Mouse (Mus musculus) gastrocnemius, adult 18-20 months (tissue): ENCODE measurements at regions not wholly inside any gene's neighbourhood (a gene's known extent, or its start where the extent isn't known, plus 50 kb on each side); places are given as distances from the start of the nearest gene placed in this dataset.

Source experiments
- DNase-seq: peaks from one replicate; pipeline ENCODE4 v3.0.0; 2021; ENCODE audit warnings: low spot score

- no peak for DNase-seq
Observed at GRCm38 (mm10) chr3:136993473-136993872, 323.5 kb downstream of the Ppp3ca start.

DNA sequence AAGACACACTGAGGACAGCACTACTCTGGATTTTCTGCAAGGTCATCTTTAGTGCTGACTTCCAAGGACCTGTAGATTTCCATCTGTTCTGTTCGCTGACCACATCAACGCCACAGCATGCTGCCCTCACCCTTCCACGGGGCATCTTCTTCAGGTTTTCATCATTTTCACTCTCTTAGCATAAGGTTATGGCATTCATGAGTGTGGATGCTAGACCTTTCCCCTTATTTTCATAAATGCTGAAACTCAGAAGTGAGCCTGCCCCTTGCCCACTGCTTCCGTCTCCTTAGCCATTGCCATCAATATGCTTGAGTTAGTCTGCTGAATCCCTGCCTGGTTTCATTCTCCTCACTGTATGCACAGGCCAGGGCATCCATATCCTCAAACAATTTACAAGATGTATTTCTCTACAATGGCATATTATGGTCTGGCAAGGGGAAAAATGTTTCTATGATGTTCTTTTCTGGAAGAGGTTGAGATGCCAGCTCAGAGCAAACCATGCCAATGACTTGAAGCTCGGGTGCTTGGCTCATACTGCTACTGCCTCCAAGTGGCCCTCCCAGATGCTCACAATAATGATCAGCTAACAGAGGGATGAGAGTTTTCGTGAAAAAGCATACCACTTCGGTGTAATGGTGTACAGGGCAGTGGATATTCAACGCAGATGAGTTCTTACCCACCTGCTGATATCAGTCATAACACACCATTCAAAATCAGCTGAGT is 324.6 kb downstream of the Ppp3ca start:
- no peak for DNase-seq

DNA sequence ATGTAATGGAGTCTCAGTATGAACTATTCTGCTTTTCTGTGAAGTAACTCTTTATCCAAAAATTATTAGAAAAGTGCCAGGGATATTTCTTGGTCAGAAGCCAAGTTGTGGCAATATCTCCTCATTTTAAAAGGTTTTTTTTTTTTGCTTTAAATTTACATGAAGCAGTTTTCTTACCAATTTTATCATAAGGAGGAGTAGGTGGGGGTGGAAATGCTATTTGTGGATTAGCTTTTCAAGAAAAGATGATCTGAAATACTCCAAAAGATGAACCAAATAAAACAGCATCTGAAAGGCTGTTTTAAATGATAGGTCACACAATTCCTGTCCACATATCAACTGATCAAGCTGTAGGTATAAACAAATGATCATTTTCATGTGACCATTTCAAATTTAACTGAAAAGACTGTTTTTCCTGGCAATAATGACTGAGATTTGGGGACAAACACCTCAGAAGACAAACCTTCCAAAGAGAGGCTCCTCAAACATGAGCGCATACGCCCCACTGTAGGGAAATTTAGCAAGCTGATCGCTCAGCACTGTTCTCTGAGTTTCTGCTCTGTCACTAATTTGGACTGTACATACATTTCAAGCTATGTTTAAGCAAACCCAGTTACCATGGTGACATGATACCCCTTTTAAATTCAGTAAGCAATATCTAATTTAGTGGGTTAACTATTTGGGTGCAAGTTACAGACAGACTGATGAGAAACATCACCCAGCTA is 325.8 kb downstream of the Ppp3ca start:
- DNase-seq: no peak

DNA sequence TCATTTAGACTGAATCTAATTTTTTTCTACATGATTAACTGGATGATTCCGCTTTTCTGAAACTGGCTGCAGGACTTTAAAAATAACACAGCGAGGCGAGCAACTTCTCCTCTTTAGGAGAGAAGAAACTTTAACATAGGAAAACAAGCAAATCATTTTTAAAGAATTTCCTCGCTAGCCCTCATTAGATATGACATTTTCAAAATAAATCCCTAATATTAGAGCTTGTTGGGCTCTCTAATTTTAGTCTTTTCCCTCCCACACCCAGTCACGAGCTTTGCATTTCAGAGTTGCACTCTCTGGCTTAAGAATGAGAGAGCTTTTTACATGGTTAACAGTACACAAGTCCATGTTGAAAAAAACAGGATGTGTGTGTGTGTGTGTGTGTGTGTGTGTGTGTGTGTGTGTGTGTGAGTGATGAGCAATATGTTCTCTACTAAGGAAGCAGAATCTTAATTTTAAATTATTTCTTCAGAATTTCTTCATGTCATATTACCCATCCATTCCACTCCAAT is 326.5 kb downstream of the Ppp3ca start:
- DNase-seq: no peak

GRCm38 (mm10) chr3:137011551-137011950 is 329.3 kb upstream of the Emcn start:
- no peak for DNase-seq

DNA sequence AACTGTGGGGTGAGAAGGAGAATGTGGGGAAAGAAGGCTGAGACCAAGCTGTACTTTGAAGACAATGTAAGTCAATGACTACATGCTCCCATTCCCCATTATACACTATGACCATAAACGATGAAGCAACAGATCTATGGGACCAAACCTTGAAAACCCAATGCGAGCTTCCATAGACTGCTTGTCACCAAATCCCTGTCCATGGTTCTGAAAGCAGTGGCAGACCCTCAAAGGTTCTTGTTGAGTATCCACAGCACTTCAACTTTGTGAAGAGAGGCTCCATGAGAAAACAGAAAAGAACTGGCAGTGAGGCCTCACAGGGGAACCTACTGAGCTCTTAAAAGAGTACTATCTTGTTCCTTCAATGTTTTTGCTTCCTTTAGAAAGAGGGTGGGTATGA is 326.2 kb upstream of the Emcn start:
- DNase-seq: no peak

DNA sequence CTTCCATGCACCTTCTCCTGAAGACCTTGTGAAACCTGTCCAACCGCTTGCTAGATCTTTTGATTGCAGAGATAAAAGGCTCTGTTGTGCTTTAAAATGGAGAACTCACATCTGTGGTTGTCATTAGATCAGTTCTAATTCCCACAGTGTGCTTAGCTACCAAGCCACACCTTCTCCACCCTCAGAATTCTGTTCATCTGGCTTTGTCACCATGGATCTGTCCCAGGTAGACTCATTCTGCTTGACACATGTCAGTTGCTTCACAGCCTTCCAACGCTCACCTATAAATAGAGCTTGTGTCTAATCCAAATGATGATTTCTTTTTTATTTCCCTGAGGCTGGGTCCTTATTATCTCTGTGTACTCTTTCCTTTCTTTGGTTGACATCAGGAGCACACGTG is 325.7 kb upstream of the Emcn start:
- no peak for DNase-seq

DNA sequence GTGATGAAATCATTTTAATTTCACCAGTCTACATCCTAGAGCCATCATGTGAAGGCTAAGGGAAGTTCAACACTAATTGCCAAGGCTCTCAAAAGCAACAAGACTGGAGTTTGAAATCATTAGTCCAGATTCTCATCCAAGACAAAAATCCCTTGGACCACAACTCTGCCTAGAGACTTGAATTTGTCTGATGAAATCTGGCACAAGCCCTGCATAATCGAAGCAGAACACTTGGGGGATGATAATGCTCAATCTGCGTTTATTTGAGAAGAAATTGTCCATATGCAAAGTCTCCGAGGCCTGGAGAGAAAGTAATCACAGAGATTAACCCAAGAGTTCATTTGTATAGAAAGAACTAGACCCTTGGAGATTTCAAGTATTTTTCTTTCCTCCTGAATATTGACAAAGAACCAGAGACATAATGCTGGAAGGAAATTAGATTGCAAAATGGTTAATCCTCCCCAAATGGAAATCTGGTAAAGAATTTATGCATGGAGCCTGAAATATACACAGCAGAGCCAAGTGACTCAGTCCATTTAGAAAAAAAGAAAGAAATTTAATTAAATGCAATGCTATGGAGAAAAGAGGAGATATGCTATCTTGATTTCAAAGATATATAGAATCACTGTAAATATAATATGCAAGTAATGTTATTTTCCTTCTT is 320.8 kb upstream of the Emcn start:
- DNase-seq: no peak

GRCm38 (mm10) chr3:137029546-137029945 is 311.3 kb upstream of the Emcn start:
- no peak for DNase-seq

DNA sequence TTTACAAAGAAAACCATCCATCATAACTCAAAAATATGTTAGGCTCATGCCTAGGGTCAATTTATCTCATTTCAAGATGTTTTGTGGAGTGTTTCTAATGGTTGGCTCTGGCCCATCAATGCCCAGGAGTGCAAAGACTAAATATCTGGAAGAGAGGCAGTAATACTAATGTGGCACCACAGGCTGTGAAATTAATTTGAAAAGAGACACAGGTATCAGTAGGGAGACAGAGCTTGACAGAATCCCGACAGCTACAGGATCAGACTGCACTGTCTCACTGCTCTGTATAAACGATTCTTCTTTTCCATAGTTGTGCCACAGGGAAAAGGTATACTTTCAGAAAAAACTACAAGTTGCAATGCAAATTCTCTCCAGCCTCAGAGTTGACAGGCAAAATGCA is 308.1 kb upstream of the Emcn start:
- no peak for DNase-seq

DNA sequence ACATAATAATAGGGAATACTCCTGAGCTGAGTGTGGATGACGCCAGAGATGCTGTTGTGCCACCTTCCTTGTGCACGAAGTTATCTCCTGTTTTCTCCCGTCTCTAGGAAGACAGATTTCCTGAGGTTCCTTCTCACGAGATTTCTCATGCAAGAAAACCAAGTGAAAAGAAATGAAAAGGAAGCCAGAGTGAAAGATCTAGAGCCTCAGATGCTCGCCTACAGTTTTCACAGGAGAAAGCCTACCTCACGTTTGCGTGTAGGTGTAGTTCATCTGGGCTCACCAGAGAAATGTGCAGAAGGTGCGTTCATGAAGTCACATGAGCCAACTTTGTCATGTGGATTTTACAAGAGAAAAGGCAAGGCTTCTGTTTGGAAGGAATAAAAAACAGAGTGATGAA is 301.2 kb upstream of the Emcn start:
- no peak for DNase-seq

DNA sequence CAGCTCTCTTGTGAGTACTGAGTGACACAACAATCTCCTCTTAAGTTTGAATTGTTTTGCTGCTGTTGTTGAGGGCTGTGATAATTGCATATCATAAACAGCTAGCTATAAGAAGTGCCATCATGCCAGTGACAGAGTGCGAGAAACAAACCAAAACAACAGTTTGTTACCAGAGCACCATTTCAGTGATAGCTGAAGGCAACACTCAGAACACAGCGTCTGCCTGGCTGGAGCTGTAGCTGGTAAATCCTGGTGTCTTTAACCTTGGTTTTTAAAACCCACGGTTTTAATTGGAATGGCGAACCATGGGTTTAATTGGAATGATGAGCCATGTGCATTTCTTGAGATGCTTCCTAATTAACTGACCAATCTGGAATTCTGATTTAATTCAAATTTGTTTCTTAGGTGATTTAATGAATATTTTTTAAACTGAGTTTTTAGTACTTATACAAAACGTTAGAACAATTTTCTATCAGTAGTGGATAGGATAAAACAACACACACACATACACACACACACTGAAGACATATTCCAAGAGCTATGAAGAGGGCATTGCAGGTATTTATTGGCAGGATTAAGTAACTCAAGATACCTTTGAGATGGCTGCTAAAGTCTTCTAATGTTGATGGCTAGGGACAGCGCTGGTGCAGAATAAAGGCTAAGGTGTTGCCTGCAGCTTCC is 284.2 kb upstream of the Emcn start:
- DNase-seq: no peak

- no peak for DNase-seq
Observed at GRCm38 (mm10) chr3:137057225-137057910, 283.5 kb upstream of the Emcn start.

- no peak for DNase-seq
Observed at GRCm38 (mm10) chr3:137057911-137058260, 283.0 kb upstream of the Emcn start.

GRCm38 (mm10) chr3:137062067-137062466 is 278.8 kb upstream of the Emcn start:
- no peak for DNase-seq

DNA sequence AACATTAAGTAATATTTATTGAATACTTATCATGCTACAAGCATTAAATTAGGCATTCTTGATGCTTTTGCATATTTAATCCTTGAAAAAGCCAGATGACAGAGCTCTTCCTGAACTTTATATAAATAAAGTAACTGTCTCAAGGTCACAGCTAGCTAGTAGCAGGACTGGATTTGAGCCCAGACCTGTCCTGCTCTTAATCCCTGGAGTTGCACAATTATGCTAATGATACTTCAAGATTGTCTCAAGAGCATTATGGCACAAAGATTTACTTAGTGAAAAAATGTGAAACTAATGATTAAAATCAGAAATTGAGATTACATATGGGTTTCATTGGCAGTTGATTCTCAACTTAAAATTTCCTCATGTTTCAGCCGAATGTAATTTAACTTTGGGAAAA is 273.5 kb upstream of the Emcn start:
- peak; percentile 1 for DNase-seq

- DNase-seq: no peak
Observed at GRCm38 (mm10) chr3:137069334-137069733, 271.5 kb upstream of the Emcn start.

- DNase-seq: no peak
Observed at GRCm38 (mm10) chr3:137077718-137078599, 262.9 kb upstream of the Emcn start.

DNA sequence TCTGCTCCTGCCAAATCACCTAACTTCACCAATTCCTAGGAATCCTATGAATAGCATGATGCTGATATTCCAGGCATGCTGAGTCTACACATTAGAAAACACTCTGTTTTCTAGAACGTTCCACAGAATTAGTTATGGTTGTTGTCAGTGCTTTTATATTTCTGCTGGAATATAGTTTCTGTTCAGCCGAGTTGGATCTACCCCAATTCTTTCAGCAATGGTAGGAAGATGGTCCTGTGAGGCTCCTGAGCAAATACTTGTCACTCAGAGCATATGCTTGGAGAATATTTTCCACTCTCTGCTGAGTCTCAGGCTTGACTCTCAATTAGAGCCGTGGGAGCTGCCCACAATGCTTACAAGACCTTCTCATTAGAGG is 262.3 kb upstream of the Emcn start:
- DNase-seq: no peak

GRCm38 (mm10) chr3:137086896-137087295 is 254.0 kb upstream of the Emcn start:
- DNase-seq: no peak
